Mouse (Mus musculus): ENCODE results near the gene Senp2.

The Senp2 gene

GRCm38 (mm10) chr16:22027474-22027873, 18.2 kb downstream of the Senp2 start:
- no peak for DNase-seq

GRCm38 (mm10) chr16:22038554-22038953, 29.3 kb downstream of the Senp2 start:
- DNase-seq, result no peak

GRCm38 (mm10) chr16:22039978-22040377, 30.7 kb downstream of the Senp2 start:
- no peak for DNase-seq

GRCm38 (mm10) chr16:22043830-22044229, 34.5 kb downstream of the Senp2 start:
- no peak for DNase-seq

GRCm38 (mm10) chr16:22045930-22046329, 36.6 kb downstream of the Senp2 start:
- DNase-seq, result no peak

- DNase-seq, result no peak
These were observed 37.6 kb downstream of the Senp2 start for GRCm38 (mm10) chr16:22046739-22047366.

GRCm38 (mm10) chr16:22053411-22053810, 44.1 kb downstream of the Senp2 start:
- DNase-seq, result no peak

- DNase-seq, result no peak
These were observed 48.2 kb downstream of the Senp2 start for GRCm38 (mm10) chr16:22057498-22057897.

- DNase-seq, result no peak
These were observed 49.6 kb downstream of the Senp2 start for GRCm38 (mm10) chr16:22058871-22059270.

- no peak for DNase-seq
These were observed 51.1 kb downstream of the Senp2 start for GRCm38 (mm10) chr16:22060416-22060815.

- no peak for DNase-seq
These were observed 52.4 kb downstream of the Senp2 start for GRCm38 (mm10) chr16:22061555-22062160.

- DNase-seq, result no peak
These were observed 53.0 kb downstream of the Senp2 start for GRCm38 (mm10) chr16:22062284-22062683.

GRCm38 (mm10) chr16:22065536-22065935, 56.3 kb downstream of the Senp2 start:
- no peak for DNase-seq

- DNase-seq, result no peak
These were observed 58.1 kb downstream of the Senp2 start for GRCm38 (mm10) chr16:22067406-22067805.

- no peak for DNase-seq
These were observed 62.1 kb downstream of the Senp2 start for GRCm38 (mm10) chr16:22071361-22071760.

- no peak for DNase-seq
These were observed 65.8 kb downstream of the Senp2 start for GRCm38 (mm10) chr16:22075067-22075466.

- no peak for DNase-seq
These were observed 66.7 kb downstream of the Senp2 start for GRCm38 (mm10) chr16:22075829-22076619.

- DNase-seq, result no peak
These were observed 67.3 kb downstream of the Senp2 start for GRCm38 (mm10) chr16:22076620-22076941.

- no peak for DNase-seq
These were observed 70.9 kb downstream of the Senp2 start for GRCm38 (mm10) chr16:22080125-22080710.

GRCm38 (mm10) chr16:22085411-22085810, 76.1 kb downstream of the Senp2 start:
- DNase-seq, result no peak

- no peak for DNase-seq
These were observed 82.0 kb downstream of the Senp2 start for GRCm38 (mm10) chr16:22091255-22091783.

- no peak for DNase-seq
These were observed 86.5 kb downstream of the Senp2 start for GRCm38 (mm10) chr16:22095751-22096150.

- DNase-seq, result no peak
These were observed 88.4 kb downstream of the Senp2 start for GRCm38 (mm10) chr16:22097659-22098058.
